29 mouse cellular contexts compared by ENCODE assay signal in the genomic region with DNA sequence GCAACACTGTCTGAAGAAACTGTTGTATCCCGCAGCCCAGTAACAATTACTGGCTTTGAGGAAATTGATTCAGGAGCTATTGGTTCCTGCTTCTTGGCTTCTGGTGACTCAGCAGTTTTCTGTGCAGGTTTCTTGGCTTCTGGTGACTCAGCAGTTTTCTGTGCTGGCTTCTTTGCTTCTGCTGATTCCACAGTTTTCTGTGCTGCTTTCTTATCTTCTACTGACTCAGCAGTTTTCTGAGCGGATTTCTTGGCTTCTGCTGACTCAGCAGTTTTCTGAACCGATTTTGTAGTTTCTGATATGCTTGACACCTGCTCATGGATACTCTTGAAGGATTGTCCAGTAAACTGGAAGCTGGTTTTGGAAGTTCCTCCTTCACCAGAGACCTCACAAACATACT. TPM values are rescaled to one million over a fixed set of nuclear protein-coding genes. Genes with fewer than 3 reads are reported as not detected.
DNase-seq lines count a peak whose midpoint lies in the region; ATAC-seq and TF ChIP-seq lines count a peak whose summit lies in the region.
"Had no signal": no experiment of that assay in that cellular context is flagged by ENCODE, and none has a peak within 500 bp of the region (broad histone marks: within the 10 kb centered on the region; RNA-seq: fewer than 3 reads in every experiment).

No protein-coding gene starts in this region.

- H3K4me1 ChIP-seq in liver, embryonic 13.5 days (replicated peaks) = no peaks in the 10 kb centered on the region
- H3K4me1 ChIP-seq in ES-Bruce4 (ENCODE audit: control insufficient read depth, insufficient read depth, low read length) = no peaks in the 10 kb centered on the region
- H3K4me1 ChIP-seq: embryonic facial prominence, embryonic 13.5 days; heart, embryonic 13.5 days; hindbrain, embryonic 15.5 days; limb, embryonic 10.5 days; liver, embryonic 12.5 days; lung, embryonic 15.5 days; midbrain, embryonic 12.5 days; neural tube, embryonic 13.5 days; stomach, embryonic 15.5 days had no signal

- no peak overlapping the region for H3K9ac ChIP-seq in liver, embryonic 13.5 days
- H3K9ac ChIP-seq in ES-Bruce4 (ENCODE audit: low read depth, poor library complexity, severe bottlenecking) = no peak overlapping the region
- H3K9ac ChIP-seq: embryonic facial prominence, embryonic 13.5 days; heart, embryonic 13.5 days; hindbrain, embryonic 15.5 days; liver, embryonic 12.5 days; lung, embryonic 15.5 days; midbrain, embryonic 12.5 days; neural tube, embryonic 13.5 days; stomach, embryonic 15.5 days had no signal

- no peak overlapping the region for H3K4me3 ChIP-seq in liver, embryonic 13.5 days (replicated peaks)
- no peak overlapping the region for H3K4me3 ChIP-seq in ES-Bruce4 (ENCODE audit: low read depth, low read length)
- H3K4me3 ChIP-seq: embryonic facial prominence, embryonic 13.5 days; heart, embryonic 13.5 days; hindbrain, embryonic 15.5 days; limb, embryonic 10.5 days; liver, embryonic 12.5 days; lung, embryonic 15.5 days; midbrain, embryonic 12.5 days; neural tube, embryonic 13.5 days; stomach, embryonic 15.5 days had no signal

- no peak overlapping the region for H3K27ac ChIP-seq in liver, embryonic 13.5 days
- peak overlapping the region; percentile 37; the same call in 1 of the 2 replicates for H3K27ac ChIP-seq in ES-Bruce4 (ENCODE audit: insufficient read depth, low read length)
- H3K27ac ChIP-seq: embryonic facial prominence, embryonic 13.5 days; heart, embryonic 13.5 days; hindbrain, embryonic 15.5 days; limb, embryonic 10.5 days; liver, embryonic 12.5 days; lung, embryonic 15.5 days; midbrain, embryonic 12.5 days; neural tube, embryonic 13.5 days; stomach, embryonic 15.5 days had no signal

- peaks cover 46% of the 10 kb centered on the region for H3K9me3 ChIP-seq in liver, embryonic 13.5 days (replicated peaks)
- H3K9me3 ChIP-seq in ES-Bruce4 (replicated peaks; ENCODE audit: control insufficient read depth, insufficient read depth, low read length, poor library complexity, severe bottlenecking) = peaks cover 3% of the 10 kb centered on the region
- H3K9me3 ChIP-seq: stomach, embryonic 15.5 days had no signal

- H3K27me3 ChIP-seq in liver, embryonic 13.5 days = no peaks in the 10 kb centered on the region
- H3K27me3 ChIP-seq in ES-Bruce4 (ENCODE audit: control insufficient read depth, insufficient read depth, low read length, poor library complexity, severe bottlenecking) = no peaks in the 10 kb centered on the region
- H3K27me3 ChIP-seq: embryonic facial prominence, embryonic 13.5 days; heart, embryonic 13.5 days; hindbrain, embryonic 15.5 days; liver, embryonic 12.5 days; lung, embryonic 15.5 days; midbrain, embryonic 12.5 days; neural tube, embryonic 13.5 days; stomach, embryonic 15.5 days had no signal

- peak; percentile 6 for DNase-seq in liver, embryonic 13.5 days
- DNase-seq in liver = no peak
- peak; percentile 81 for DNase-seq in R1 (ENCODE audit: low read depth, low spot score)
- peak; percentile 6 for DNase-seq in forelimb bud, embryonic 11.5 days (ENCODE audit: low read depth, low spot score)
- DNase-seq in right cerebral cortex, postnatal 36 days (ENCODE audit: low spot score in 2 of 2) = no peak
- DNase-seq in thymus, postnatal 14 days = no peak
- DNase-seq in thymus, postnatal 4 days = no peak
- DNase-seq: adrenal gland, postnatal 14 days; cerebellum, adult 9-10 months; gastrocnemius, postnatal 10 days; heart, postnatal 36 days; kidney, postnatal 36 days; layer of hippocampus, adult 9-11 months; lung, postnatal 4 days; right cerebral cortex, postnatal 14 days; thymus, adult 2 months had no signal

- no peak overlapping the region for H3K4me2 ChIP-seq in liver, embryonic 13.5 days
- H3K4me2 ChIP-seq: embryonic facial prominence, embryonic 13.5 days; heart, embryonic 13.5 days; hindbrain, embryonic 15.5 days; liver, embryonic 12.5 days; lung, embryonic 15.5 days; midbrain, embryonic 12.5 days; neural tube, embryonic 13.5 days; stomach, embryonic 15.5 days had no signal

- no peak for TF ChIP-seq CTCF in ES-Bruce4 (IDR thresholded peaks at IDR 0.05; ENCODE audit: low read depth, low read length)

- 63% methylated on average over 3 of the region's 3 CpGs for WGBS in liver, embryonic 13.5 days (ENCODE audit: insufficient replicate concordance)

- H3K36me3 ChIP-seq in liver, embryonic 13.5 days = peaks cover 14% of the 10 kb centered on the region
- no peaks in the 10 kb centered on the region for H3K36me3 ChIP-seq in ES-Bruce4 (ENCODE audit: control insufficient read depth, insufficient read depth, low read length, poor library complexity, severe bottlenecking)

- TF ChIP-seq POLR2A in ES-Bruce4 (IDR thresholded peaks at IDR 0.05; ENCODE audit: insufficient read depth, low read length) = no peak

- ATAC-seq in liver, embryonic 13.5 days (ENCODE audit: low read depth) = no peak
- ATAC-seq: activated CD4-positive, CD25-positive, alpha-beta regulatory T cell, adult 4 months; forebrain, embryonic 16.5 days; intestine, embryonic 16.5 days; liver, embryonic 12.5 days had no signal

- TF ChIP-seq EP300 in ES-Bruce4 (IDR thresholded peaks at IDR 0.05; ENCODE audit: insufficient read depth, low read depth, low read length) = no peak

RNA-seq across cellular contexts. Expression of a gene that starts 33.4 kb away (rescaled TPM):
- polyA plus RNA-seq in liver, embryonic 13.5 days (2015; fragmentation: Nextera tagmentation; extraction: Ambion mirVana) = 3.8 and 4.2 TPM in 2 replicates
- 33.6 and 38.0 TPM in 2 replicates for polyA plus RNA-seq in ES-Bruce4 (2011; ENCODE audit: insufficient read depth, insufficient read length, low read depth, missing spikeins)

RNA-seq across cellular contexts. Expression of a gene that starts 35.6 kb away (rescaled TPM):
- 6.4 and 7.1 TPM in 2 replicates for polyA plus RNA-seq in liver, embryonic 13.5 days (2015; fragmentation: Nextera tagmentation; extraction: Ambion mirVana)
- polyA plus RNA-seq in ES-Bruce4 (2011; ENCODE audit: insufficient read depth, insufficient read length, low read depth, missing spikeins) = 7.5 and 10.0 TPM in 2 replicates

Comparison
In these comparisons a context has a peak if more than half of its experiments do, and no peak if none do; other contexts are left out.
1. DNase-seq: peak in liver, embryonic 13.5 days (single experiment), R1 (single experiment) and forelimb bud, embryonic 11.5 days (single experiment); none in liver (single experiment), right cerebral cortex, postnatal 36 days (0 of 2), thymus, postnatal 14 days (single experiment) and thymus, postnatal 4 days (single experiment).